Mouse (Mus musculus): ENCODE results near the gene 9030624G23Rik.
"Not testable (repeated sequence)": the region's sequence is repeated elsewhere in the genome, so short reads cannot be mapped to it uniquely, and the experiment has no call there.

GRCm38 (mm10) chr12:24097108-24097520 is at the start of gene 9030624G23Rik:
- not testable (repeated sequence) for TF ChIP-seq NRF1 (IDR thresholded peaks at IDR 0.05; ENCODE audit: low read depth, low read length); CTCF (conservative IDR thresholded peaks at IDR 0.05 in 1 of 2, IDR thresholded peaks at IDR 0.05 in 1 of 2; ENCODE audit: low read depth in 2 of 2, low read length in 2 of 2); KAT2A (IDR thresholded peaks at IDR 0.05; ENCODE audit: insufficient replicate concordance, low read length)

Data from CH12.LX (cell line).